Mouse (Mus musculus) v-Abl transformed pro-B cells (cell line): ENCODE data around the gene Prkar1b.

Experiments
- in situ Hi-C, 2 experiments: fragments of 400-800 bp; cut with MboI; formaldehyde crosslinking; loops; one replicate each; pipeline ENCODE4 v1.15.1; 2025; ENCODE audit not compliant: unreplicated experiment in 2 of 2

Gene Prkar1b

GRCm38 (mm10) chr5:139112418-139112817, 37.4 kb downstream of the Prkar1b start:
- in situ Hi-C loops, result loop anchor here in 1 of 2 experiments (5.0 kb wide), 1 partner anchor 35 kb away; no protein-coding TSS in a partner anchor

- in situ Hi-C loops, result loop anchor here in 1 of 2 experiments (5.0 kb wide), 1 partner anchor 35 kb away; no protein-coding TSS in a partner anchor
Measured at GRCm38 (mm10) chr5:139111991-139112390, 37.8 kb downstream of the Prkar1b start.

GRCm38 (mm10) chr5:139110140-139110855, 39.5 kb downstream of the Prkar1b start:
- in situ Hi-C loops, result loop anchor here in 1 of 2 experiments (5.0 kb wide), 1 partner anchor 33 kb away; no protein-coding TSS in a partner anchor

GRCm38 (mm10) chr5:139107815-139108214, 42.0 kb downstream of the Prkar1b start:
- in situ Hi-C loops, result no loop called here

GRCm38 (mm10) chr5:139101783-139102182, 48.0 kb downstream of the Prkar1b start:
- in situ Hi-C loops, result no loop called here

- in situ Hi-C loops, result no loop called here
Measured at GRCm38 (mm10) chr5:139098991-139099972, 50.5 kb downstream of the Prkar1b start.

- in situ Hi-C loops, result no loop called here
Measured at GRCm38 (mm10) chr5:139095297-139096110, 54.3 kb downstream of the Prkar1b start.

GRCm38 (mm10) chr5:139093534-139093933, 56.3 kb downstream of the Prkar1b start:
- in situ Hi-C loops, result no loop called here

- in situ Hi-C loops, result no loop called here
Measured at GRCm38 (mm10) chr5:139091713-139092112, 58.1 kb downstream of the Prkar1b start.

GRCm38 (mm10) chr5:139090162-139090561, 59.6 kb downstream of the Prkar1b start:
- in situ Hi-C loops, result no loop called here

- in situ Hi-C loops, result no loop called here
Measured at GRCm38 (mm10) chr5:139088173-139088572, 61.6 kb downstream of the Prkar1b start.

GRCm38 (mm10) chr5:139084831-139085519, 64.8 kb downstream of the Prkar1b start:
- in situ Hi-C loops, result no loop called here

- in situ Hi-C loops, result no loop called here
Measured at GRCm38 (mm10) chr5:139084302-139084701, 65.5 kb downstream of the Prkar1b start.

- in situ Hi-C loops, result no loop called here
Measured at GRCm38 (mm10) chr5:139083841-139084240, 66.0 kb downstream of the Prkar1b start.

- in situ Hi-C loops, result no loop called here
Measured at GRCm38 (mm10) chr5:139081370-139081769, 68.4 kb downstream of the Prkar1b start.

- in situ Hi-C loops, result loop anchor here (5.0 to 10.0 kb wide), 5 partner anchors 34 to 277 kb away; partner anchors contain the start of genes Cox19 (in 1 of the 2) and Cyp2w1 (in 1 of the 2)
Measured at GRCm38 (mm10) chr5:139078156-139078462, 71.7 kb downstream of the Prkar1b start.

- in situ Hi-C loops, result loop anchor here (5.0 to 10.0 kb wide), 5 partner anchors 35 to 277 kb away; partner anchors contain the start of genes Cox19 (in 1 of the 2) and Cyp2w1 (in 1 of the 2)
Measured at GRCm38 (mm10) chr5:139077311-139078155, 72.3 kb downstream of the Prkar1b start.

- in situ Hi-C loops, result loop anchor here (5.0 to 10.0 kb wide), 5 partner anchors 36 to 278 kb away; partner anchors contain the start of genes Cox19 (in 1 of the 2) and Cyp2w1 (in 1 of the 2)
Measured at GRCm38 (mm10) chr5:139076450-139076849, 73.4 kb downstream of the Prkar1b start.
